Mouse (Mus musculus) embryo, embryonic 9.5 days (tissue): ENCODE measurements around the gene Cers6.

Source experiments
- DNase-seq: peaks from one replicate; pipeline ENCODE4 v3.0.0-alpha.2; 2017; ENCODE audit errors: extremely low spot score

The Cers6 gene

GRCm38 (mm10) chr2:68960620-68961019 lies 99.4 kb downstream of the Cers6 start:
- no peak for DNase-seq

- DNase-seq: no peak
Measured at GRCm38 (mm10) chr2:68966360-68966759, 105.1 kb downstream of the Cers6 start.

- no peak for DNase-seq
Measured at GRCm38 (mm10) chr2:68968028-68968427, 106.8 kb downstream of the Cers6 start.

GRCm38 (mm10) chr2:68971840-68972239 lies 110.6 kb downstream of the Cers6 start:
- DNase-seq: no peak

- DNase-seq: no peak
Measured at GRCm38 (mm10) chr2:68973753-68974152, 112.5 kb downstream of the Cers6 start.

- DNase-seq: no peak
Measured at GRCm38 (mm10) chr2:68975286-68975685, 114.0 kb downstream of the Cers6 start.

GRCm38 (mm10) chr2:68975780-68976179 lies 114.5 kb downstream of the Cers6 start:
- no peak for DNase-seq

- no peak for DNase-seq
Measured at GRCm38 (mm10) chr2:68978244-68978643, 117.0 kb downstream of the Cers6 start.

- DNase-seq: no peak
Measured at GRCm38 (mm10) chr2:68978660-68979604, 117.7 kb downstream of the Cers6 start.

- no peak for DNase-seq
Measured at GRCm38 (mm10) chr2:68981302-68981701, 120.1 kb downstream of the Cers6 start.

GRCm38 (mm10) chr2:68981756-68982409 lies 120.6 kb downstream of the Cers6 start:
- DNase-seq: no peak

- no peak for DNase-seq
Measured at GRCm38 (mm10) chr2:68982979-68983378, 121.7 kb downstream of the Cers6 start.

- no peak for DNase-seq
Measured at GRCm38 (mm10) chr2:68983431-68983830, 122.2 kb downstream of the Cers6 start.

- no peak for DNase-seq
Measured at GRCm38 (mm10) chr2:68989117-68989516, 127.9 kb downstream of the Cers6 start.

GRCm38 (mm10) chr2:68992629-68993028 lies 131.4 kb downstream of the Cers6 start:
- DNase-seq: no peak

GRCm38 (mm10) chr2:68994441-68994840 lies 133.2 kb downstream of the Cers6 start:
- no peak for DNase-seq

GRCm38 (mm10) chr2:68995723-68996122 lies 134.5 kb downstream of the Cers6 start:
- no peak for DNase-seq

- DNase-seq: no peak
Measured at GRCm38 (mm10) chr2:68996268-68996667, 135.0 kb downstream of the Cers6 start.

- no peak for DNase-seq
Measured at GRCm38 (mm10) chr2:69004001-69004400, 142.8 kb downstream of the Cers6 start.

GRCm38 (mm10) chr2:69011392-69011791 lies 150.2 kb downstream of the Cers6 start:
- no peak for DNase-seq

- no peak for DNase-seq
Measured at GRCm38 (mm10) chr2:69011860-69012259, 150.6 kb downstream of the Cers6 start.

- DNase-seq: no peak
Measured at GRCm38 (mm10) chr2:69014241-69014640, 153.0 kb downstream of the Cers6 start.

GRCm38 (mm10) chr2:69015172-69015724 lies 154.0 kb downstream of the Cers6 start:
- no peak for DNase-seq
